Mouse (Mus musculus) heart, embryonic 13.5 days (tissue): Measurements from ENCODE around the gene Coro1c. TPM values are rescaled to one million over a fixed set of nuclear protein-coding genes. Genes with fewer than 3 reads are reported as not detected.

Experiments used
- ATAC-seq: fragments of 200-750 bp; cut with Nextera tagmentation; 2 replicates; pipeline ENCODE4 v1.8.0; 2017; ENCODE audit warnings: moderate TSS enrichment; ENCODE audit not compliant: insufficient number of reproducible peaks, low FRiP score, low TSS enrichment; ENCODE audit errors: extremely low read depth
- H3K27ac ChIP-seq: fragments of 300-500 bp; sonication (generic); replicated peaks from 2 replicates; pipeline ENCODE4 v1.5.1; 2015; ENCODE audit warnings: moderate library complexity, mild to moderate bottlenecking, inconsistent platforms
- H3K27me3 ChIP-seq: fragments of 300-500 bp; sonication (generic); replicated peaks from 2 replicates; pipeline ENCODE4 v1.6.1; 2015; ENCODE audit warnings: mild to moderate bottlenecking, inconsistent platforms
- H3K36me3 ChIP-seq: fragments of 300-500 bp; sonication (generic); 2 replicates; pipeline ENCODE4 v1.6.1; 2015; ENCODE audit warnings: mild to moderate bottlenecking, inconsistent platforms
- H3K4me1 ChIP-seq: fragments of 300-500 bp; sonication (generic); 2 replicates; pipeline ENCODE4 v1.6.1; 2015; ENCODE audit warnings: inconsistent platforms
- H3K4me2 ChIP-seq: fragments of 300-500 bp; sonication (generic); 2 replicates; pipeline ENCODE4 v1.6.1; 2015; ENCODE audit warnings: inconsistent platforms, mild to moderate bottlenecking, moderate library complexity
- H3K4me3 ChIP-seq: fragments of 300-500 bp; sonication (generic); 2 replicates; pipeline ENCODE4 v1.5.1; 2015; ENCODE audit warnings: moderate library complexity, mild to moderate bottlenecking, inconsistent platforms
- H3K9ac ChIP-seq: fragments of 300-500 bp; sonication (generic); 2 replicates; pipeline ENCODE4 v1.6.1; 2015; ENCODE audit warnings: inconsistent platforms, mild to moderate bottlenecking, moderate library complexity
- H3K9me3 ChIP-seq: fragments of 300-500 bp; sonication (generic); 2 replicates; pipeline ENCODE4 v1.6.1; 2016; ENCODE audit warnings: inconsistent platforms
- WGBS: fragments of 180-500 bp; shearing (Covaris S2); methylation state at CpG from one replicate; pipeline ENCODE4 v1.1.7; 2015; ENCODE audit warnings: mixed read lengths; 5-methylcytosine and 5-hydroxymethylcytosine counted together
- polyA plus RNA-seq: library from polyadenylated mRNA; unstranded; fragments of >200 nt; fragmentation: Nextera tagmentation; extraction: Ambion mirVana; gene quantifications from 2 replicates; pipeline ENCODE4 v1.2.1, GENCODE M21; 2015

Coro1c gene
- polyA plus RNA-seq, 1 experiment from 2014 or later = 99.4 TPM

- WGBS = 78% methylated on average over 12 of the region's 12 CpGs
- H3K9me3 ChIP-seq = peaks cover 4% of the 10 kb centered on the region; the same call in 1 of the 2 replicates
- no peak; the same call in 1 of the 2 replicates for ATAC-seq
- H3K36me3 ChIP-seq = peaks cover 99% of the 10 kb centered on the region
- H3K9ac ChIP-seq = no peak overlapping the region
- no peak overlapping the region for H3K27ac ChIP-seq
- no peak overlapping the region for H3K4me3 ChIP-seq
- H3K27me3 ChIP-seq = no peaks in the 10 kb centered on the region
- H3K4me1 ChIP-seq = peaks cover 8% of the 10 kb centered on the region
- H3K4me2 ChIP-seq = no peak overlapping the region
Observed at GRCm38 (mm10) chr5:113943328-113943727, 34.8 kb upstream of the Coro1c start.

DNA sequence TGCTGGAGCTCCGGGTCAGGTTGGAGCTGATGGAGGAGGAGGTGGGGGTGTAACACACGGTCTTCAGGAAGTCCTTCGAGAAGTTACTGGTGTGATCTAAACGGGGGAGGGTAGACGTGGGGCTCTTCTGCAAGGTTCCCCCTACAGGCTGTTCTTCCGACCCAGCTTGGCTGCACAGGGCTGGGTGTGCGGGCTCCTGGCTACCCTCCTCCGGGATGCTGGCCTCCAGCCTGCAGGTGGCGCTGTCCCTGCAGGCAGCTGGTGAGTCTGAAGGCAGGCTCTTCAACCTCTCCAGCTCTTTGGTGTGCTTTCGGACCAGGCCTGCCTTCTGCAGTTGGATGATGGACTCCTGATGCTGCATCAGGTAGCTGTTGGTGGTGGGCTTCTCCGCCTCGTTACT is 34.0 kb upstream of the Coro1c start:
- Histone ChIP-seq H3K4me2 (no peak overlapping the region), H3K9ac (no peak overlapping the region), H3K36me3 (peaks cover 94% of the 10 kb centered on the region), H3K27me3 (no peaks in the 10 kb centered on the region), H3K4me3 (no peak overlapping the region), H3K4me1 (peaks cover 15% of the 10 kb centered on the region), H3K27ac (no peak overlapping the region), H3K9me3 (peaks cover 4% of the 10 kb centered on the region; the same call in 1 of the 2 replicates)
- ATAC-seq = no peak
- 83% methylated on average over 12 of the region's 12 CpGs for WGBS

GRCm38 (mm10) chr5:113939263-113939900 is 30.8 kb upstream of the Coro1c start:
- peaks cover 69% of the 10 kb centered on the region for H3K36me3 ChIP-seq
- H3K9me3 ChIP-seq = no peaks in the 10 kb centered on the region
- H3K4me3 ChIP-seq = no peak overlapping the region
- 56% methylated on average over 12 of the region's 12 CpGs for WGBS
- ATAC-seq = no peak
- no peak overlapping the region for H3K4me2 ChIP-seq
- H3K4me1 ChIP-seq = peaks cover 26% of the 10 kb centered on the region
- H3K9ac ChIP-seq = no peak overlapping the region
- no peaks in the 10 kb centered on the region for H3K27me3 ChIP-seq
- no peak overlapping the region for H3K27ac ChIP-seq

GRCm38 (mm10) chr5:113937650-113938049 is 29.1 kb upstream of the Coro1c start:
- Histone ChIP-seq H3K4me1 (peaks cover 38% of the 10 kb centered on the region), H3K27me3 (no peaks in the 10 kb centered on the region), H3K36me3 (peaks cover 51% of the 10 kb centered on the region), H3K27ac (peak overlapping the region; percentile 68), H3K4me2 (0 out of 2 replicates have a peak overlapping the region, but pooled peaks have one; percentile 18), H3K9ac (0 out of 2 replicates have a peak overlapping the region, but pooled peaks have one; percentile 5), H3K9me3 (no peaks in the 10 kb centered on the region), H3K4me3 (no peak overlapping the region)
- no peak for ATAC-seq
- WGBS = 28% methylated on average over 7 of the region's 7 CpGs

- no peaks in the 10 kb centered on the region for H3K9me3 ChIP-seq
- no peak for ATAC-seq
- 0 out of 2 replicates have a peak overlapping the region, but pooled peaks have one; percentile 19 for H3K9ac ChIP-seq
- peak overlapping the region; percentile 71 for H3K27ac ChIP-seq
- no peak overlapping the region for H3K4me3 ChIP-seq
- H3K27me3 ChIP-seq = no peaks in the 10 kb centered on the region
- H3K4me2 ChIP-seq = peak overlapping the region; percentile 35
- peaks cover 54% of the 10 kb centered on the region for H3K4me1 ChIP-seq
- H3K36me3 ChIP-seq = peaks cover 14% of the 10 kb centered on the region
- WGBS = 23% methylated on average over 6 of the region's 6 CpGs
Observed at GRCm38 (mm10) chr5:113933889-113934288, 25.3 kb upstream of the Coro1c start.

DNA sequence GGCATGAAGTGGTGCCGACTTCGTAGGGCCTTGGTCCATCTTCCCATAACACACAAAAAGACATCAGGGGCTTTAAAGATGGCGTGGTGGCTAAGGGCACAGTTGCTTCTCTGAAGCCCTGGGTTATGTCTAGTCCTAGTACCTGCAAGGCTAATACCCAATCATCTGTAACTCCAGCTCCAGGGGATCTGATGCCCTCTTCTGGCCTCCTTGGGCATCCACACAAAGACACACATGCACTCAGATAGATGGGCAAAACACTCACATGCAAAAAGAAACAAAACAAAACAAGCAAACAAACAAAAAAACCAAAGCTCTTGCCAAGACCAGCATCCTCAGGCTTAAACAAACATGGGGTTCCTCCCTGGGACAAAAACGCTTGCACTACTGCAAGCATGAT is 24.9 kb upstream of the Coro1c start:
- Histone ChIP-seq H3K4me1 (peaks cover 50% of the 10 kb centered on the region), H3K9me3 (peaks cover under 1% of the 10 kb centered on the region), H3K4me2 (peak overlapping the region; percentile 35), H3K27me3 (no peaks in the 10 kb centered on the region), H3K4me3 (no peak overlapping the region), H3K27ac (peak overlapping the region; percentile 71), H3K9ac (0 out of 2 replicates have a peak overlapping the region, but pooled peaks have one; percentile 19), H3K36me3 (peaks cover 10% of the 10 kb centered on the region)
- WGBS = 73% methylated on average over 4 of the region's 4 CpGs
- no peak for ATAC-seq

DNA sequence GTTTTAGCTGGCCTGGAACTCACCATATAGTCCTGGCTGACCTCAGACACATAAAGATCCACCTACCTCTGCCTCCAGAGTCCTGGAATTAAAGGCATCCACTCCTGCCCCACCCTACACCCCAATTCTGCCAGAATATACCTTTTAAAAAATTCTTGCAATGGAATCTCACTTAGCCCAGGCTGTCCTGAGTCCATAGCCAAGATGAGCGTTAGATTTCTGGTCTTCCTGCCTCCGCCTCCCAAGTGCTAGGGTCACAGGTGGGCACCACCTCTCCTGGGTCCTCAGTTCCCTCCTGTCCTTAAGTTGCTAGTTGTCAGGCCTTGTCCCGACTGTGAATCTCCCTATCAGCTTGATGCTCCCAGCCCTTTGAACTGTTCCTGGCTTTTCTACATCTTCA is 23.8 kb upstream of the Coro1c start:
- no peak for ATAC-seq
- 76% methylated on average over 3 of the region's 3 CpGs for WGBS

DNA sequence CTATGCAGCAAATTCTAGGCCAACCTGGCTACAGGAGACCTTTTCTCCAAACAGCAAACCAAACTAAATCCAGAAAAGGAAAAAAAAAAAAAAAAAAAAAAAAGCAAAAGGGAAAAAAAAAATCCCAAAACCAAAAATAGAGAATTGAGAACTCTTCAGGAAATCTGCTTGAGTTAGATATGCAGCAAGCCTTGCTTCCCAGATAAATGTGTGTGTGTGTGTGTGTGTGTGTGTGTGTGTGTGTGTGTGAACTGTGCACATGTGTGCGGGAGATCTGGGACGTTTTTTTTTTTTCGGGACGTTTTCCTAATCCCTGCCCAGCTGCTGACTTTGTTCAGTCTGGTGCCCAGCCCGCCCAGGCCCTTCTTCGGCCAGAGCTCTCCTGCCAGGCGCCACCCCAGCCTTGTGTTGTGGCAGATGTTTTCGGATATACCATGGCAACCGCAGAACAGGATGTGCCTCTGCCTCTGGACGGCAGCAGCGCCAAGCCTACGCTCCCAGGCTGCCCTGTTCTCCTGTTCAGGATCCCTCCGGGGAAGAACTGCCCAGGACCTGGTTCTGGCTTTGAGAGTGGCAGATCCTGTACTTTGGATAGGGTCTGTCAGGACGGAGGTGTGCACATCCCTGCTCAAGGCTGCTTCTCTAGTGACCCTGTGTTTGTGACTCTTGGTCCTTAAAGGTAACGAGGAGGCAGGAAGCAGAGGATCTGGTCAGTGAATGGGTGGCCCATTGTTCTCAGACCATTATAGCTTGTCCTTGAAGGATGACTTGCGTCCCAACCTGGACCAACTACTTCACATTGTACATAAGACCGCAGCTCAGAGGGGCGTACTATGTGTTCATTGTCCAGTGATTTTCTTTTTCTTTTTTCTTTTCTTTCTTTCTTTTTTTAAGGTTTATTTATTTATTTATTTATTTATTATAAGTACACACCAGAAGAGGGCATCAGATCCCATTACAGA is 22.4 kb upstream of the Coro1c start:
- H3K4me3 ChIP-seq = peak overlapping the region; percentile 24
- H3K9ac ChIP-seq = peak overlapping the region; percentile 67
- ATAC-seq = no peak; the same call in 1 of the 2 replicates
- peaks cover 15% of the 10 kb centered on the region for H3K9me3 ChIP-seq
- peaks cover 38% of the 10 kb centered on the region for H3K4me1 ChIP-seq
- H3K4me2 ChIP-seq = peak overlapping the region; percentile 52
- peaks cover 3% of the 10 kb centered on the region; the same call in 1 of the 2 replicates for H3K36me3 ChIP-seq
- H3K27ac ChIP-seq = peak overlapping the region; percentile 87
- 24% methylated on average over 18 of the region's 18 CpGs for WGBS
- H3K27me3 ChIP-seq = no peaks in the 10 kb centered on the region

More for the DNA sequence above, 23.8 kb upstream of the Coro1c start:
- Histone ChIP-seq H3K36me3 (peaks cover 3% of the 10 kb centered on the region), H3K27me3 (no peaks in the 10 kb centered on the region), H3K4me3 (no peak overlapping the region), H3K27ac (no peak overlapping the region), H3K4me1 (peaks cover 39% of the 10 kb centered on the region), H3K9ac (no peak overlapping the region), H3K4me2 (no peak overlapping the region), H3K9me3 (peaks cover 12% of the 10 kb centered on the region)

GRCm38 (mm10) chr5:113929950-113930647 is 21.5 kb upstream of the Coro1c start:
- Histone ChIP-seq H3K9ac (no peak overlapping the region; the same call in 1 of the 2 replicates), H3K4me2 (peak overlapping the region; percentile 16), H3K9me3 (peaks cover 15% of the 10 kb centered on the region), H3K36me3 (no peaks in the 10 kb centered on the region), H3K4me3 (no peak overlapping the region), H3K4me1 (peaks cover 42% of the 10 kb centered on the region), H3K27ac (peak overlapping the region; percentile 87), H3K27me3 (no peaks in the 10 kb centered on the region)
- ATAC-seq = no peak
- 46% methylated on average over 10 of the region's 10 CpGs for WGBS

DNA sequence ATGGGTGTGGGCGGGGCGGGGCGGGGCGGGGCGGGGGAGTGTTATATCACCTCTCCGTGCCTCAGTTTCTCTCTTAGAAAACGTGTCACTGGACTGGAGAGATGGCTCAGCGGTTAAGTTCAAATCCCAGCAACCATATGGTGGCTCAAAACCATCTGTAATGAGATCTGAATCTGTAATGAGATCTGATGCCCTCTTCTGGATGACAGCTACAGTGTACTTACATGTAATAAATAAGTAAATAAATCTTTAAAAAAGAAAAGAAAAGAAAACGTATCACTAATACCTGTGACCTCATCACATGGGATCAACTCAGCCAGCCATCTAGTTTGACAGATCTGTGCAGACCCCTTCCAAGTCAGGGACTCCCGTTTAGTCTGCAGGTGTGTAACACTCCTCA is 21.0 kb upstream of the Coro1c start:
- Histone ChIP-seq H3K4me2 (peak overlapping the region; percentile 16; the same call in 1 of the 2 replicates), H3K9me3 (peaks cover 15% of the 10 kb centered on the region), H3K4me3 (no peak overlapping the region), H3K36me3 (no peaks in the 10 kb centered on the region), H3K27me3 (no peaks in the 10 kb centered on the region), H3K4me1 (peaks cover 41% of the 10 kb centered on the region), H3K9ac (no peak overlapping the region), H3K27ac (peak overlapping the region; percentile 87)
- ATAC-seq = no peak
- 51% methylated on average over 10 of the region's 10 CpGs for WGBS

DNA sequence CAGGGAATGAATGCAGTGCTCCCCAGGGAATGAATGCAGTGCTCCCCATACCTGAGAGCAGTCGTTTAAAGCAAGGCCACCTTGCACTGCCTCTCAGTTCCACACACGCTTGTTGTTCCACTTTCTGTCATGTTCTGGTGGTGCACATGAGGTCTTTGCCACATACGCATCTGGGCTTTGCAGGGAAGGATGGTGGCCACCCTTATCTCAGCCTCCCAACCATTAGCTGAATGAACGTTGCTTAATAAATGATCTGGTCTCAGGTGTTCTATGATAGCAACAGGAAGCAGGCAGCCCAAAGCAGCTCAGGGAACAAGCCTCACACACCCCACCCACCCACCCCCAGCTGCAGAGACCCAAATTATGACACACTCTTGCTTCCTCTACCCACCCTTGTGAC is 16.1 kb upstream of the Coro1c start:
- H3K9me3 ChIP-seq = peaks cover 15% of the 10 kb centered on the region
- 74% methylated on average over 4 of the region's 4 CpGs for WGBS
- peaks cover 17% of the 10 kb centered on the region for H3K4me1 ChIP-seq
- no peak overlapping the region for H3K4me3 ChIP-seq
- no peak for ATAC-seq
- H3K36me3 ChIP-seq = no peaks in the 10 kb centered on the region
- no peaks in the 10 kb centered on the region for H3K27me3 ChIP-seq
- no peak overlapping the region for H3K4me2 ChIP-seq
- no peak overlapping the region for H3K9ac ChIP-seq
- no peak overlapping the region for H3K27ac ChIP-seq
